Mouse (Mus musculus) lung, embryonic 14.5 days (tissue): ENCODE results near the gene Sipa1l2. TPM values are rescaled to one million over a fixed set of nuclear protein-coding genes. Genes with fewer than 3 reads are reported as not detected.

Experiments
- ATAC-seq: fragments of 200-750 bp; cut with Nextera tagmentation; 2 replicates; pipeline ENCODE4 v1.8.0; 2017; ENCODE audit warnings: mild to moderate bottlenecking, moderate TSS enrichment, moderate library complexity; ENCODE audit not compliant: insufficient read depth
- DNase-seq: peaks from one replicate; pipeline ENCODE4 v3.0.0-alpha.2; 2015
- H3K27ac ChIP-seq: fragments of 300-500 bp; sonication (generic); 2 replicates; pipeline ENCODE4 v1.5.1; 2014; ENCODE audit warnings: low read depth, mild to moderate bottlenecking, moderate library complexity
- H3K27me3 ChIP-seq: fragments of 300-500 bp; sonication (generic); 2 replicates; pipeline ENCODE4 v1.6.1; 2014; ENCODE audit warnings: low read length, control low read depth; ENCODE audit not compliant: insufficient read depth
- H3K36me3 ChIP-seq: fragments of 300-500 bp; sonication (generic); 2 replicates; pipeline ENCODE4 v1.6.1; 2014; ENCODE audit warnings: control low read depth; ENCODE audit not compliant: insufficient read depth
- H3K4me1 ChIP-seq: fragments of 300-500 bp; sonication (generic); 2 replicates; pipeline ENCODE4 v1.6.1; 2014; ENCODE audit warnings: antibody characterized with exemption, control low read depth; ENCODE audit not compliant: insufficient read depth
- H3K4me2 ChIP-seq: fragments of 300-500 bp; sonication (generic); 2 replicates; pipeline ENCODE4 v1.6.1; 2014; ENCODE audit warnings: mild to moderate bottlenecking
- H3K4me3 ChIP-seq: fragments of 300-500 bp; sonication (generic); 2 replicates; pipeline ENCODE4 v1.5.1; 2014; ENCODE audit warnings: low read depth, low read length
- H3K9ac ChIP-seq: fragments of 300-500 bp; sonication (generic); 2 replicates; pipeline ENCODE4 v1.6.1; 2014
- H3K9me3 ChIP-seq: fragments of 300-500 bp; sonication (generic); 2 replicates; pipeline ENCODE4 v1.6.1; 2016; ENCODE audit warnings: low read depth, low read length, control low read depth
- CTCF ChIP-seq: IDR thresholded peaks from 2 replicates; pipeline ENCODE4 v1.5.1; 2016; ENCODE audit warnings: antibody characterized with exemption, low read depth
- WGBS: fragments of 180-500 bp; shearing (Covaris S2); extraction: QIAGEN DNeasy Blood & Tissue Kit; methylation state at CpG from one replicate; pipeline ENCODE4 v1.1.7; 2014; 5-methylcytosine and 5-hydroxymethylcytosine counted together
- polyA plus RNA-seq: library from polyadenylated mRNA; unstranded; fragments of >200 nt; fragmentation: Nextera tagmentation; extraction: Ambion mirVana; gene quantifications from 2 replicates; pipeline ENCODE4 v1.2.1, GENCODE M21; 2014

Gene Sipa1l2
- 13.2 and 14.2 TPM in 2 replicates for polyA plus RNA-seq

DNA sequence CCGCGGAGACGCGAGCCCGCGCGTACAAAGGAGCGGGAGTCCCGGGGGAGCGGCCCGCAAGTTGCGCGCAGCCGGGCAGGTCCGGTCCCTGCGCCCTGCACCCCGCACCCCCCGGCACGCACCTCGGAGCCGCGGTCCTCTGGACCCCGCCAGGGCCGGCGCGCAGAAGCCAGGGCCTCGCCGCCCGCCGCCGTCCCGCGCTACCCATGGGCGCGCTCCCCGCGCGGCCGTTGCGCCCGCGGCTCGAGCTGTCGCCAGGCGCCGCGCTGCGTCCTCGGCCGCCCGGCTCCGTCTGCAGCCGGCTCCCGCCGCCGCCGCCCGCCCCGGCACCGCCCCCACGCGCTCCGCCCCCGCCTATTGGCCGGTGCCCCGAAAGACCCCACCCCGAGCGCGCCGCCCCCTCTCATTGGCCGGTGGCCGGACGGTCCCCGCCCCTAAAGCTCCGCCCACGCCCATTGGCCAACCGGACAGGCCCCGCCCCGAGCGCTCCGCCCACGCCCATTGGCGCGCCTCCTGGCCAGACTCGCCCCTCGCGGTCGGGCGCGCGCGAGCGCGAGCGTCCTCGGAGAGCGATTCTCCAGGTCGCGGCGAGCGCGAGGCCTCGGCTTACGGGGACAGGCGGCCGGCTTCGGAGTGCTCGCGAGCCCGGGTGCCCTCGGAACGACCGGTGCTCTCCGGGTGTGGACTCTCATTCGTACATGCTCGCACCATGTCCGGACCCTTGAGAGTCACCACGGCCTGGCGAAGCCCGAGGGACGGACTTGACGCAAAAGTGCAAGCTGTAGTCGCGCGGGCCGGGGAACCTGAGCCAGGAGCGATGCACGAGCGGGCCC, at the start of gene Sipa1l2:
Gene Sipa1l2 (minus strand): TSS at position 276 of the 833 bp plus-strand sequence.
- Histone ChIP-seq H3K36me3 (no peaks in the 10 kb centered on the region), H3K27me3 (no peaks in the 10 kb centered on the region), H3K4me3 (peak within 1 kb of the TSS; percentile 76), H3K4me2 (peak within 1 kb of the TSS; percentile 95), H3K27ac (peak within 1 kb of the TSS; percentile 72; the same call in 1 of the 2 replicates), H3K9me3 (no peaks in the 10 kb centered on the region), H3K4me1 (peaks cover 11% of the 10 kb centered on the region), H3K9ac (peak within 1 kb of the TSS; percentile 79)
- no peak for TF ChIP-seq CTCF
- DNase-seq = peak; percentile 99
- WGBS = under 1% methylated on average over 105 of the region's 129 CpGs
- ATAC-seq = peak; percentile 89

DNA sequence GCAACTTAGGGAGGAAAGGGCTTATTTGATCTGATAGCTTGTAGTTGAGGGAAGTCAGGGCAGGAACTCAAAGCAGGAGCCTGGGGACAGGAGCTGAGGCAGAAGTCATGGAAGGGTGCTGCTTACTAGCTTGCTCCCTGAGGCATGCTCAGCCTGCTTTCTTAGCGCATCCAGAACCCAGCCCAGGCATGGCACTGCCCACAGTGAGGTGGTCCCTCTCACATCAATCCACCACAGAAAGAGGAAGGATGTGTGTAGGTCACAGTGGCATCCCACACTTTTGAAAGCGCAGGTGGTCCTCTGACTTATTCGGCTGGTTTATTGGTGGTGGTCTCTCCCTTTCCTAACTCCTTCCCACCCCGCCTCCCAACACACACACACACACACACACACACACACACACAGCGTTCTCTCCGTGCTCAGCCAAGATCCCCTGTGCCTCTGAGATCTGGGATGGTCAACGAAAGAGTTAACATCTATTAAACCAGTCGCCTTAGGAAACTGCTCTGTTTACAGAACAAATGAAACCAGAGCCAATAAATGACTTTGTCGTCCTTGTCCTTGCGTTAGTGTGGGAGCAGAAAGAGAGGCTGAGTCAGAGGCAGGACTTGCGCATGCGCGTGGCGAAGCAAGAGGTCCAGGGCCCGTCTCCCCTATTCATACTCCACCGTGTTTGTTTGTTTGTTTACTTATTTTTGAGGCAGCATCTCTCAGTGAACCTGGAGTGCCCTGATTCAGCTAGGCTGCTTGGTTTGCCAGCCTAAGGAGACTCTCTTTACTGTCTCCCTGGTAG, 49.1 kb upstream of the Sipa1l2 start:
- DNase-seq = peak; percentile 84
- Histone ChIP-seq H3K4me2 (peak overlapping the region; percentile 39), H3K4me1 (peaks cover 15% of the 10 kb centered on the region)

DNA sequence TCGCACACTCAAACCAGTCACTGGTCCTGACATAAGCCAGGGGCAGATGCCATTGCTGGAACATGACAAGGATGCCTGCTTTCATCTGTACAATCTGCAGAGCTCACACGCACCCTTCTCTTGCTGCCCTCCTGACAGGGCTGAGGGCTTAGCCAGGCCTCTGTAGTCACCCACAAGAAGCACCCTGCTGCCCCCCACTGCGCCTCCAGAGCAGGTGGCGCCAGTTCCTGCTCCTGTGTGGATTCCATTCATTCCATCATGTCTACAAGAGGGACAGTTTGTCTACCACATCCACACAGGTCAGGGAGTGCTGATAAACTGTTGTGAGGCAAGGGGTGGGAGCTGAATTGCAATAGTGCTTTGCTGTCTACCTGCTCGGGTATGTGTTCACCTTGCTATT, 47.3 kb upstream of the Sipa1l2 start:
- no peak overlapping the region for H3K27ac ChIP-seq
- H3K4me2 ChIP-seq = no peak overlapping the region
- H3K4me1 ChIP-seq = peaks cover 15% of the 10 kb centered on the region
- H3K9me3 ChIP-seq = no peaks in the 10 kb centered on the region
- no peaks in the 10 kb centered on the region for H3K27me3 ChIP-seq
- no peak for TF ChIP-seq CTCF
- 45% methylated on average over 5 of the region's 5 CpGs for WGBS
- H3K9ac ChIP-seq = no peak overlapping the region
- H3K36me3 ChIP-seq = no peaks in the 10 kb centered on the region
- ATAC-seq (no peak), DNase-seq (no peak)
- H3K4me3 ChIP-seq = no peak overlapping the region

More for the DNA sequence above, 49.1 kb upstream of the Sipa1l2 start:
- no peaks in the 10 kb centered on the region for H3K27me3 ChIP-seq
- no peak overlapping the region for H3K9ac ChIP-seq
- no peaks in the 10 kb centered on the region for H3K36me3 ChIP-seq
- H3K27ac ChIP-seq = peak overlapping the region; percentile 22; the same call in 1 of the 2 replicates
- TF ChIP-seq CTCF = no peak
- 41% methylated on average over 16 of the region's 16 CpGs for WGBS
- no peak overlapping the region for H3K4me3 ChIP-seq
- peak; percentile 47; the same call in 1 of the 2 replicates for ATAC-seq
- no peaks in the 10 kb centered on the region for H3K9me3 ChIP-seq

DNA sequence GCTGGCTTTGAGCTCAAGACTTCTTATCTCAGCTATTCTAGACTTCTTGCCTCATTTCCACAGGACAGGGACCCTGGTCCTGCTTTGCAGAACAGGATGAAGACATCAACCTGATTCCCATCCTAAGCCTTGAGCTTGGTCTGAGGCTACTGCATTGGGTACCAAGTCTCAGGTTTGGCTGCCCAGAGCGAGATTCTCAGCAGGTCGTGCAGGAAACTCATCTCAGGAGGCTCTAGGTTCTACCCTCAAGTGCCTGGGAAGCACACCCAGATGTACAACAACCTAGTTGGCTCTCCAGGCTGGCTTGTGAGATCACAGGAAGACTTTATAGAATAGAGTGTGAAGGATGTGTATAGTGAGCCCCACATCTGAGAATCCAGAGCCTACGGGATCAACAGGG, 46.4 kb upstream of the Sipa1l2 start:
- H3K27ac ChIP-seq = no peak overlapping the region
- H3K27me3 ChIP-seq = no peaks in the 10 kb centered on the region
- 83% methylated on average over 3 of the region's 3 CpGs for WGBS

GRCm38 (mm10) chr8:125613552-125613951, 43.9 kb upstream of the Sipa1l2 start:
- Histone ChIP-seq H3K9me3 (no peaks in the 10 kb centered on the region), H3K36me3 (no peaks in the 10 kb centered on the region), H3K4me1 (0 out of 2 replicates have a peak, but pooled peaks cover 2% of the 10 kb centered on the region), H3K9ac (no peak overlapping the region), H3K27me3 (no peaks in the 10 kb centered on the region), H3K4me2 (no peak overlapping the region), H3K27ac (no peak overlapping the region), H3K4me3 (no peak overlapping the region)
- 93% methylated on average over 2 of the region's 2 CpGs for WGBS
- TF ChIP-seq CTCF = no peak
- ATAC-seq = no peak
- no peak for DNase-seq

More for the DNA sequence above, 46.4 kb upstream of the Sipa1l2 start:
- Histone ChIP-seq H3K9ac (no peak overlapping the region), H3K9me3 (no peaks in the 10 kb centered on the region), H3K4me2 (no peak overlapping the region), H3K4me3 (no peak overlapping the region), H3K36me3 (no peaks in the 10 kb centered on the region), H3K4me1 (peaks cover 15% of the 10 kb centered on the region)
- TF ChIP-seq CTCF = no peak
- ATAC-seq = no peak
- no peak for DNase-seq

GRCm38 (mm10) chr8:125611799-125612560, 42.4 kb upstream of the Sipa1l2 start:
- H3K4me3 ChIP-seq = no peak overlapping the region
- no peak overlapping the region for H3K9ac ChIP-seq
- no peaks in the 10 kb centered on the region for H3K36me3 ChIP-seq
- no peak overlapping the region for H3K4me2 ChIP-seq
- H3K4me1 ChIP-seq = no peaks in the 10 kb centered on the region
- H3K9me3 ChIP-seq = no peaks in the 10 kb centered on the region
- no peak for TF ChIP-seq CTCF
- DNase-seq = no peak
- no peak overlapping the region for H3K27ac ChIP-seq
- no peak for ATAC-seq
- WGBS = 69% methylated on average over 21 of the region's 21 CpGs
- H3K27me3 ChIP-seq = no peaks in the 10 kb centered on the region
